Mouse (Mus musculus) MEL (cell line): Measurements from ENCODE around the gene Spx. TPM values are rescaled to one million over a fixed set of nuclear protein-coding genes. Genes with fewer than 3 reads are reported as not detected.

ENCODE experiments used
- DNase-seq: peaks from one replicate; pipeline ENCODE4 v3.0.0; 2011; ENCODE audit warnings: low read depth, low spot score
- H3K27ac ChIP-seq: 2 replicates; pipeline ENCODE4 v1.5.1; 2012; ENCODE audit warnings: low read depth, mild to moderate bottlenecking, control low read depth, low read length, moderate library complexity; ENCODE audit not compliant: control insufficient read depth
- H3K27me3 ChIP-seq, 2 experiments: fragments of 150-350 bp in 1 of 2; sonication (generic) in 1 of 2; 2 replicates each; pipeline ENCODE4 v1.6.1; 2012; ENCODE audit warnings: low read length in 2 of 2, mild to moderate bottlenecking in 2 of 2, improper control_type of control experiment in 1 of 2, moderate library complexity in 1 of 2; ENCODE audit not compliant: insufficient read depth in 2 of 2, control insufficient read depth in 1 of 2
- H3K36me3 ChIP-seq, 2 experiments: 2 replicates each; pipeline ENCODE4 v1.6.1; 2012 to 2014; ENCODE audit warnings: low read length in 2 of 2, improper control_type of control experiment in 1 of 2, inconsistent platforms in 1 of 2, mild to moderate bottlenecking in 1 of 2; ENCODE audit not compliant: insufficient read depth in 2 of 2, control insufficient read depth in 1 of 2
- H3K4me1 ChIP-seq, 2 experiments: fragments of 150-350 bp in 1 of 2; sonication (generic) in 1 of 2; 2 replicates each; pipeline ENCODE4 v1.6.1; 2012; ENCODE audit warnings: low read length in 2 of 2, improper control_type of control experiment in 1 of 2, mild to moderate bottlenecking in 1 of 2; ENCODE audit not compliant: insufficient read depth in 2 of 2, control insufficient read depth in 1 of 2
- H3K4me3 ChIP-seq, 2 experiments: fragments of 150-350 bp in 1 of 2; sonication (generic) in 1 of 2; 2 replicates each; pipeline ENCODE4 v1.5.1; 2012; ENCODE audit warnings: low read depth in 2 of 2, low read length in 2 of 2, mild to moderate bottlenecking in 2 of 2, moderate library complexity in 2 of 2, control low read depth in 1 of 2, improper control_type of control experiment in 1 of 2; ENCODE audit not compliant: control insufficient read depth in 1 of 2, insufficient read depth in 1 of 2
- H3K79me2 ChIP-seq: 2 replicates; pipeline ENCODE4 v1.6.1; 2012; ENCODE audit warnings: mild to moderate bottlenecking, low read length, moderate library complexity; ENCODE audit not compliant: control insufficient read depth, poor library complexity, insufficient read depth
- H3K9ac ChIP-seq: 2 replicates; pipeline ENCODE4 v1.6.1; 2012; ENCODE audit warnings: low read depth, mild to moderate bottlenecking, control low read depth, low read length, moderate library complexity; ENCODE audit not compliant: control insufficient read depth, poor library complexity, severe bottlenecking
- H3K9me3 ChIP-seq: fragments of 150-350 bp; sonication (generic); replicated peaks from 2 replicates; pipeline ENCODE4 v1.6.1; 2012; ENCODE audit warnings: mild to moderate bottlenecking, low read length, improper control_type of control experiment, moderate library complexity; ENCODE audit not compliant: insufficient read depth
- BHLHE40 ChIP-seq: IDR thresholded peaks from 2 replicates; pipeline ENCODE4 v1.6.1; 2012; ENCODE audit warnings: low read depth, mild to moderate bottlenecking, inconsistent platforms, low read length, improper control_type of control experiment, borderline replicate concordance
- CHD2 ChIP-seq: IDR thresholded peaks from 2 replicates; pipeline ENCODE4 v1.6.1; 2011; ENCODE audit warnings: low read length, improper control_type of control experiment
- E2F4 ChIP-seq: IDR thresholded peaks from 2 replicates; pipeline ENCODE4 v1.6.1; 2011; ENCODE audit warnings: low read depth, low read length, improper control_type of control experiment, borderline replicate concordance
- ETS1 ChIP-seq: IDR thresholded peaks from 2 replicates; pipeline ENCODE4 v1.6.1; 2012; ENCODE audit warnings: low read depth, mild to moderate bottlenecking, inconsistent platforms, low read length, improper control_type of control experiment, moderate library complexity
- GABPA ChIP-seq: IDR thresholded peaks from 2 replicates; pipeline ENCODE4 v1.6.1; 2012; ENCODE audit warnings: low read depth, mild to moderate bottlenecking, inconsistent platforms, low read length, improper control_type of control experiment, moderate library complexity
- JUND ChIP-seq: IDR thresholded peaks from 2 replicates; pipeline ENCODE4 v1.6.1; 2011; ENCODE audit warnings: low read depth, mild to moderate bottlenecking, improper control_type of control experiment, low read length
- KAT2A ChIP-seq: conservative IDR thresholded peaks from 2 replicates; pipeline ENCODE4 v1.6.1; 2012; ENCODE audit warnings: low read depth, low read length, improper control_type of control experiment, inconsistent platforms
- MAFK ChIP-seq: IDR thresholded peaks from 2 replicates; pipeline ENCODE4 v1.6.1; 2011; ENCODE audit warnings: low read depth, mild to moderate bottlenecking, low read length, improper control_type of control experiment, borderline replicate concordance
- MAZ ChIP-seq: IDR thresholded peaks from 2 replicates; pipeline ENCODE4 v1.6.1; 2012; ENCODE audit warnings: low read depth, mild to moderate bottlenecking, inconsistent platforms, low read length, improper control_type of control experiment
- MXI1 ChIP-seq: IDR thresholded peaks from 2 replicates; pipeline ENCODE4 v1.6.1; 2011; ENCODE audit warnings: mild to moderate bottlenecking, low read depth, low read length, improper control_type of control experiment
- POLR2A ChIP-seq, 2 experiments: IDR thresholded peaks; 2 replicates each; pipeline ENCODE4 v1.6.1; 2011 to 2012; ENCODE audit warnings: low read length in 2 of 2, mild to moderate bottlenecking in 2 of 2, control low read depth in 1 of 2, improper control_type of control experiment in 1 of 2, low read depth in 1 of 2, moderate library complexity in 1 of 2; ENCODE audit not compliant: control insufficient read depth in 1 of 2, insufficient read depth in 1 of 2, poor library complexity in 1 of 2
- POLR2AphosphoS2 ChIP-seq: IDR thresholded peaks from 2 replicates; pipeline ENCODE4 v1.6.1; 2011; ENCODE audit warnings: low read length, improper control_type of control experiment
- POLR2AphosphoS5 ChIP-seq: IDR thresholded peaks from 2 replicates; pipeline ENCODE4 v1.6.1; 2012; ENCODE audit warnings: low read depth, borderline replicate concordance, mild to moderate bottlenecking, inconsistent platforms, low read length, moderate library complexity, mixed read lengths
- RAD21 ChIP-seq: IDR thresholded peaks from 2 replicates; pipeline ENCODE4 v1.6.1; 2011; ENCODE audit warnings: mild to moderate bottlenecking, low read depth, low read length, improper control_type of control experiment
- TBP ChIP-seq: IDR thresholded peaks from 2 replicates; pipeline ENCODE4 v1.8.0; 2011; ENCODE audit warnings: low read depth, low read length, improper control_type of control experiment
- UBTF ChIP-seq: IDR thresholded peaks from 2 replicates; pipeline ENCODE4 v1.6.1; 2012; ENCODE audit warnings: low read depth, mild to moderate bottlenecking, inconsistent platforms, low read length, improper control_type of control experiment, moderate library complexity, borderline replicate concordance; ENCODE audit not compliant: insufficient read depth
- ZC3H11A ChIP-seq: IDR thresholded peaks from 2 replicates; pipeline ENCODE4 v1.6.1; 2012; ENCODE audit warnings: low read depth, mild to moderate bottlenecking, inconsistent platforms, low read length, improper control_type of control experiment
- ZKSCAN1 ChIP-seq: IDR thresholded peaks from 2 replicates; pipeline ENCODE4 v1.6.1; 2012; ENCODE audit warnings: low read depth, mild to moderate bottlenecking, inconsistent platforms, low read length, improper control_type of control experiment, moderate library complexity
- ZMIZ1 ChIP-seq: IDR thresholded peaks from 2 replicates; pipeline ENCODE4 v1.6.1; 2012; ENCODE audit warnings: low read depth, mild to moderate bottlenecking, inconsistent platforms, low read length, improper control_type of control experiment, moderate library complexity
- ZNF384 ChIP-seq: IDR thresholded peaks from 2 replicates; pipeline ENCODE4 v1.6.1; 2012; ENCODE audit warnings: low read depth, mild to moderate bottlenecking, inconsistent platforms, low read length, improper control_type of control experiment
- polyA plus RNA-seq, 2 experiments: library from polyadenylated mRNA; stranded (reverse) in 1 of 2; unstranded in 1 of 2; fragments of >175 nt in 1 of 2; fragments of >200 nt in 1 of 2; gene quantifications; 2 replicates each; pipeline versions ENCODE4 v1.2.1 to v1.2.4; 2012; ENCODE audit warnings: low replicate concordance in 2 of 2, low read depth in 1 of 2; ENCODE audit not compliant: insufficient read length in 2 of 2, insufficient read depth in 1 of 2, missing spikeins in 1 of 2
- total RNA-seq: library from RNA; depleted of rRNA; stranded (reverse); fragments of 300-350 nt; gene quantifications from 2 replicates; pipeline ENCODE4 v1.2.3, GENCODE M21; 2012

The Spx gene
- total and polyA plus RNA-seq, 3 experiments = 0.67 to 0.69 TPM; not detected in 1

- TF ChIP-seq E2F4 (no peak), ZNF384 (no peak)
- Histone ChIP-seq H3K36me3 (no peaks in the 10 kb centered on the region), H3K4me1 (no peaks in the 10 kb centered on the region), H3K79me2 (no peaks in the 10 kb centered on the region), H3K9me3 (no peaks in the 10 kb centered on the region), H3K9ac (no peak overlapping the region), H3K4me3 (no peak overlapping the region), H3K27me3 (no peaks in the 10 kb centered on the region), H3K27ac (no peak overlapping the region)
- no peak for DNase-seq
Measured at GRCm38 (mm10) chr6:142411140-142411539, 2.1 kb upstream of the Spx start.

DNA sequence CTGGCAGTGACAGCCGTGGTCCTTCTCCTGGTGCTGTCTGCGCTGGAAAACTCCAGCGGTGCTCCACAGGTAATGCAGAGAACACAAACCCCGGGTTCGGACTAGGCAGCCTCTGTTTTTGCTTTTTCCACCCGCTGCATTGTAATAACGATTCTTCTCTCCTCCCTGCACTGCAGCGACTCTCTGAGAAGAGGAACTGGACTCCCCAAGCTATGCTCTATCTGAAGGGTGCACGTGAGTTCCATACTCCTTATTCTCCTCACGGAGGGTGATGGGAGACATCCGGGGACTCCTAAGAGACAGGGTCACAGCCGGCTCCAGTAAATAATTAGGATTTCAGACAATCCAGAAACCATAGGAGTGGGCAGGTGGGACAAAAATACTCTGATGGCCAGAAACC lies 604 bp downstream of the Spx start:
- no peak for TF ChIP-seq MXI1
- TF ChIP-seq POLR2AphosphoS5 = no peak
- no peak for TF ChIP-seq CHD2
- no peak for TF ChIP-seq MAFK
- TF ChIP-seq TBP = no peak
- TF ChIP-seq JUND = no peak
- TF ChIP-seq POLR2AphosphoS2 = no peak
- no peak for TF ChIP-seq ETS1
- no peak for TF ChIP-seq ZC3H11A
- TF ChIP-seq ZNF384 = no peak
- TF ChIP-seq POLR2A (IDR thresholded peaks at IDR 0.05; ENCODE audit: control insufficient read depth in 1 of 2, insufficient read depth in 1 of 2, low read depth in 1 of 2, low read length in 2 of 2, poor library complexity in 1 of 2) = no peak
- no peak for TF ChIP-seq GABPA
- no peak for TF ChIP-seq UBTF
- TF ChIP-seq ZKSCAN1 = no peak
- no peak for TF ChIP-seq BHLHE40
- no peak for TF ChIP-seq RAD21
- TF ChIP-seq KAT2A = no peak
- TF ChIP-seq MAZ = no peak
- TF ChIP-seq ZMIZ1 = no peak
- Histone ChIP-seq H3K9me3 (no peaks in the 10 kb centered on the region), H3K36me3 (no peaks in the 10 kb centered on the region), H3K9ac (no peak overlapping the region), H3K4me1 (no peaks in the 10 kb centered on the region), H3K79me2 (no peaks in the 10 kb centered on the region), H3K27ac (no peak overlapping the region), H3K4me3 (no peak overlapping the region), H3K27me3 (no peaks in the 10 kb centered on the region)
- no peak for DNase-seq
